Mouse (Mus musculus) neural tube, embryonic 14.5 days (tissue): ENCODE measurements at regions not wholly inside any gene's neighbourhood (a gene's known extent, or its start where the extent isn't known, plus 50 kb on each side); places are given as distances from the start of the nearest gene placed in this dataset.

Source experiments
- ATAC-seq: fragments of 200-750 bp; cut with Nextera tagmentation; 2 replicates; pipeline ENCODE4 v1.8.0; 2017; ENCODE audit warnings: low read depth, mild to moderate bottlenecking, moderate TSS enrichment, moderate library complexity
- H3K27ac ChIP-seq: fragments of 300-500 bp; sonication (generic); 2 replicates; pipeline ENCODE4 v1.5.1; 2014; ENCODE audit warnings: low read depth, mild to moderate bottlenecking, control low read depth, low read length, moderate library complexity, mixed read lengths
- H3K27me3 ChIP-seq: fragments of 300-500 bp; sonication (generic); 2 replicates; pipeline ENCODE4 v1.6.1; 2014; ENCODE audit warnings: low read length; ENCODE audit not compliant: control insufficient read depth, insufficient read depth
- H3K36me3 ChIP-seq: fragments of 300-500 bp; sonication (generic); 2 replicates; pipeline ENCODE4 v1.6.1; 2014; ENCODE audit warnings: low read length, mixed read lengths; ENCODE audit not compliant: control insufficient read depth, insufficient read depth
- H3K4me1 ChIP-seq: fragments of 300-500 bp; sonication (generic); 2 replicates; pipeline ENCODE4 v1.6.1; 2014; ENCODE audit warnings: low read length; ENCODE audit not compliant: control insufficient read depth, insufficient read depth
- H3K4me2 ChIP-seq: fragments of 300-500 bp; sonication (generic); 2 replicates; pipeline ENCODE4 v1.6.1; 2014; ENCODE audit warnings: mild to moderate bottlenecking, low read depth, low read length, control low read depth
- H3K4me3 ChIP-seq: fragments of 300-500 bp; sonication (generic); 2 replicates; pipeline ENCODE4 v1.5.1; 2014; ENCODE audit warnings: low read depth, low read length, control low read depth, mixed read lengths
- H3K9ac ChIP-seq: fragments of 300-500 bp; sonication (generic); replicated peaks from 2 replicates; pipeline ENCODE4 v1.6.1; 2014; ENCODE audit warnings: low read depth, mild to moderate bottlenecking, control low read depth, low read length, mixed read lengths
- H3K9me3 ChIP-seq: fragments of 300-500 bp; sonication (generic); 2 replicates; pipeline ENCODE4 v1.6.1; 2016; ENCODE audit warnings: low read length; ENCODE audit not compliant: control insufficient read depth
- WGBS: fragments of 180-500 bp; shearing (Covaris S2); extraction: QIAGEN DNeasy Blood & Tissue Kit; methylation state at CpG from one replicate; pipeline ENCODE4 v1.1.7; 2014; 5-methylcytosine and 5-hydroxymethylcytosine counted together

DNA sequence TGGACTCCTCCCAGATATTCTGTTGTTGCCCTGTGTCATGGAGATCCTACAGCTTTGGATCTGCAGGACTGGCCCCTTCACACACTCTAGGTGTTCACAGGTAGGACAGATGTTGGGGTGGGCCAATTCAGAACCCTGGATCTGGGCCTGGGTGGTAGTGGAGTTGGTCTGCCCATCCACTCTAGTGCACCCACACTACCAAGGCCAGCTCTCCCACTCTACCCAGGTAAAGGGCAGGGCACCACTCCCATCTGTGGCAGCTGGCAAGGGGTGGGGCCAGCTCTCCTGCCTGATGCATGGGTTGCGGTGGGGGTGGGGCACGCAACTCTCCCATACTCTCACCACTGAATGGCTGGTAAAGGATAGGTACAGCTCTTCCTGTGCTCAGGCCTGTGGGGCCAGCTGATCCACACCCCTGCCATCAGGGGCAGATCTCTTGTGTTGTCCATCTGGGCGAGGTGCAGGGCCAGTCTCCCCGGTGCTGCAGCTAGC, 76.5 kb downstream of the Gja1 start:
- 0 out of 2 replicates have a peak, but pooled peaks have one; percentile 21 for ATAC-seq
- no peaks in the 10 kb centered on the region for H3K27me3 ChIP-seq
- H3K9me3 ChIP-seq = no peaks in the 10 kb centered on the region
- no peak overlapping the region for H3K9ac ChIP-seq
- no peak overlapping the region for H3K4me2 ChIP-seq
- H3K36me3 ChIP-seq = no peaks in the 10 kb centered on the region
- H3K27ac ChIP-seq = no peak overlapping the region
- WGBS = 95% methylated on average over 4 of the region's 4 CpGs
- no peak overlapping the region for H3K4me3 ChIP-seq
- H3K4me1 ChIP-seq = no peaks in the 10 kb centered on the region

DNA sequence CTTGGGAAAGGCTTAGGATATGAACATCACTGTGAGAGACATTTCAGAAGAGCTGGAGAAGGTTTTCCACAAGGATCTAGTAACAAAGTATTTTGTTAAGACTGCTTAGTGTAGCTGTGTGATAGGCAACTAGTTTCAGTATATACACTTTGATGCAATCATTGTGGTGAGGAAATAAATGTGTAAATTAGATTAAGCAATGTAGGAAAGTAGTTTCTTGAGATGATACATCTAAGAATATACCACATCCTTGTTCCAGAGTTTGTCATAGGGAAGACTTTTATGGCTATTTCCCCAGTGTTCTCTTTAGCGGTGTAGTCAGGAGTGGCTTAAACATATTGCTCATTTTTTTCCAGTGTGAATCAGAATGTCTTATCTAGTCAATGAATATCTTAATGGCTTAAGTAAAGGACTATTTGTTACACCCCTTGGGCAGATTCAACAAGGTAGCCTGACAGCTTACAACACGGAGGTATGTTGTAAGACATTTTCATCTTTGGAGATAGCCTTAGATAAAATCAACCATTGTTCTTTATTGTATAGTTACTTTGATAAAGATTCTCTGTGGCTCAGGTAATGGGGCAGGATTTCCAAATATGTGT, 78.8 kb downstream of the Gja1 start:
- no peak overlapping the region for H3K4me2 ChIP-seq
- H3K4me3 ChIP-seq = no peak overlapping the region
- ATAC-seq = no peak
- no peaks in the 10 kb centered on the region for H3K4me1 ChIP-seq
- no peaks in the 10 kb centered on the region for H3K9me3 ChIP-seq
- H3K27me3 ChIP-seq = no peaks in the 10 kb centered on the region
- H3K36me3 ChIP-seq = no peaks in the 10 kb centered on the region
- WGBS = 86% methylated on average over 2 of the region's 2 CpGs
- no peak overlapping the region for H3K9ac ChIP-seq
- H3K27ac ChIP-seq = no peak overlapping the region

- 76% methylated on average over 6 of the region's 6 CpGs for WGBS
- H3K4me3 ChIP-seq = no peak overlapping the region
- H3K9me3 ChIP-seq = no peaks in the 10 kb centered on the region
- no peak for ATAC-seq
- no peak overlapping the region for H3K4me2 ChIP-seq
- H3K4me1 ChIP-seq = no peaks in the 10 kb centered on the region
- no peaks in the 10 kb centered on the region for H3K36me3 ChIP-seq
- H3K9ac ChIP-seq = no peak overlapping the region
- no peaks in the 10 kb centered on the region for H3K27me3 ChIP-seq
- no peak overlapping the region for H3K27ac ChIP-seq
These were observed 91.4 kb downstream of the Gja1 start for GRCm38 (mm10) chr10:56468537-56468936.

- no peaks in the 10 kb centered on the region for H3K4me1 ChIP-seq
- no peaks in the 10 kb centered on the region for H3K36me3 ChIP-seq
- no peak overlapping the region for H3K9ac ChIP-seq
- H3K4me3 ChIP-seq = no peak overlapping the region
- no peaks in the 10 kb centered on the region for H3K9me3 ChIP-seq
- no peaks in the 10 kb centered on the region for H3K27me3 ChIP-seq
- H3K27ac ChIP-seq = no peak overlapping the region
- no peak for ATAC-seq
- no peak overlapping the region for H3K4me2 ChIP-seq
- 67% methylated on average over 15 of the region's 15 CpGs for WGBS
These were observed 92.0 kb downstream of the Gja1 start for GRCm38 (mm10) chr10:56468993-56469712.

DNA sequence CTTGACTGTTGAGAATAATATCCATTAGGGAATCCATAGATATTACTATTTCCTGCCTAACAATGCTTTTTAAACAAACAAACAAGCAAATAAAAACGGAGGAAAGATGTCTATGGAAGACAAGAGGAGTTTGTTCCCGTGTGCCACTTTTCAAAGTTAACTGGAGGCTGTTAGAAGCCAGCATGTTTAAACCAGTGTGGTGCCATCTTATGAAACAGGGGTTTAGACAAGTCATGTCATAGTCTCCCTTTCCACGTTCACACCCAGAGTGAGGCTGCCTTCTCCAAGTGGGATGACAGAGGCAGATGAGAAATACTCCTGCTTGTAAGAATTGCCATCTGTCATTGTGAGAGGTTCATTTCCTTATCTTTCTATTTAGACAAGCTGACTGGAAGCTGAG, 92.8 kb downstream of the Gja1 start:
- H3K9ac ChIP-seq = no peak overlapping the region
- no peaks in the 10 kb centered on the region for H3K4me1 ChIP-seq
- H3K9me3 ChIP-seq = no peaks in the 10 kb centered on the region
- 79% methylated on average over 3 of the region's 3 CpGs for WGBS
- no peak overlapping the region for H3K4me2 ChIP-seq
- no peak overlapping the region for H3K27ac ChIP-seq
- no peak overlapping the region for H3K4me3 ChIP-seq
- no peaks in the 10 kb centered on the region for H3K36me3 ChIP-seq
- no peak for ATAC-seq
- no peaks in the 10 kb centered on the region for H3K27me3 ChIP-seq

- no peak for ATAC-seq
- Histone ChIP-seq H3K4me2 (no peak overlapping the region), H3K27me3 (no peaks in the 10 kb centered on the region), H3K4me1 (no peaks in the 10 kb centered on the region), H3K36me3 (no peaks in the 10 kb centered on the region), H3K9ac (no peak overlapping the region), H3K27ac (no peak overlapping the region), H3K9me3 (no peaks in the 10 kb centered on the region), H3K4me3 (no peak overlapping the region)
- WGBS = 67% methylated on average over 6 of the region's 6 CpGs
These were observed 97.8 kb downstream of the Gja1 start for GRCm38 (mm10) chr10:56474951-56475350.

GRCm38 (mm10) chr10:56482156-56482716, 105.1 kb downstream of the Gja1 start:
- no peaks in the 10 kb centered on the region for H3K36me3 ChIP-seq
- no peaks in the 10 kb centered on the region for H3K27me3 ChIP-seq
- H3K27ac ChIP-seq = no peak overlapping the region
- H3K4me2 ChIP-seq = no peak overlapping the region
- no peaks in the 10 kb centered on the region for H3K4me1 ChIP-seq
- 73% methylated on average over 9 of the region's 9 CpGs for WGBS
- no peak overlapping the region for H3K4me3 ChIP-seq
- no peak overlapping the region for H3K9ac ChIP-seq
- H3K9me3 ChIP-seq = no peaks in the 10 kb centered on the region
- no peak for ATAC-seq

- no peaks in the 10 kb centered on the region for H3K4me1 ChIP-seq
- H3K4me2 ChIP-seq = no peak overlapping the region
- H3K36me3 ChIP-seq = no peaks in the 10 kb centered on the region
- WGBS = 92% methylated on average over 8 of the region's 8 CpGs
- ATAC-seq = no peak
- H3K27me3 ChIP-seq = no peaks in the 10 kb centered on the region
- H3K27ac ChIP-seq = no peak overlapping the region
- H3K9me3 ChIP-seq = no peaks in the 10 kb centered on the region
- no peak overlapping the region for H3K4me3 ChIP-seq
- no peak overlapping the region for H3K9ac ChIP-seq
These were observed 107.8 kb downstream of the Gja1 start for GRCm38 (mm10) chr10:56484931-56485330.

DNA sequence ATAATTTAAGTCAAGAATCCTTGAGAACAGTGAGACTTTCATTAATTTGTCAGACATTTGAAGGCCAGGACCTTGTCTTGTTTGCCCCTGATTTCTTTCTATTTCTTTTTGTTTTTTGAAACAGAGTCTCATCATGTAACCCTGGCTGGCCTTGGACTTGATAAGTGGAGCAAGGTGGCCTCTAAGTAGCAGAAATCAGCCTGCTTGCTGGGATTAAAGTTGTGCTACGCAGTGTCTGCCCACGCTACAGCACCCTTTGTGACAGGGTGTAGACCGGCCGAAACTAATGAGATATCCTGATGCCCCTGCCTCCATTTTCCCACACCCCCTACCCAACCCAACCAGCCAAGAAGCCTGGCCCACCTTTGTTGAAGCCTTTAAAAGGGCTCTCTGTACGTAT, 108.6 kb downstream of the Gja1 start:
- Histone ChIP-seq H3K9ac (no peak overlapping the region), H3K4me1 (no peaks in the 10 kb centered on the region), H3K9me3 (no peaks in the 10 kb centered on the region), H3K27me3 (no peaks in the 10 kb centered on the region), H3K4me3 (no peak overlapping the region), H3K36me3 (no peaks in the 10 kb centered on the region), H3K27ac (no peak overlapping the region), H3K4me2 (no peak overlapping the region)
- WGBS = 99% methylated on average over 5 of the region's 5 CpGs
- ATAC-seq = no peak
